Mouse (Mus musculus) midbrain, postnatal 0 days (tissue): ENCODE results near the gene Sdcbp2. TPM values are rescaled to one million over a fixed set of nuclear protein-coding genes. Genes with fewer than 3 reads are reported as not detected.

Experiments
- ATAC-seq: fragments of 200-750 bp; cut with Nextera tagmentation; 2 replicates; pipeline ENCODE4 v1.8.0; 2017; ENCODE audit warnings: moderate number of reproducible peaks, mild to moderate bottlenecking, moderate TSS enrichment, moderate library complexity; ENCODE audit not compliant: low FRiP score
- DNase-seq: peaks from one replicate; pipeline ENCODE4 v3.0.0-alpha.2; 2015; ENCODE audit warnings: low spot score
- H3K27ac ChIP-seq: fragments of 300-500 bp; sonication (generic); 2 replicates; pipeline ENCODE4 v1.5.1; 2014; ENCODE audit warnings: low read depth, mild to moderate bottlenecking, low read length, mixed read lengths
- H3K27me3 ChIP-seq: fragments of 300-500 bp; sonication (generic); 2 replicates; pipeline ENCODE4 v1.6.1; 2014; ENCODE audit warnings: low read length, control low read depth, mixed read lengths; ENCODE audit not compliant: insufficient read depth
- H3K36me3 ChIP-seq: fragments of 300-500 bp; sonication (generic); 2 replicates; pipeline ENCODE4 v1.6.1; 2014; ENCODE audit warnings: low read length, control low read depth, mixed read lengths; ENCODE audit not compliant: insufficient read depth
- H3K4me1 ChIP-seq: fragments of 300-500 bp; sonication (generic); 2 replicates; pipeline ENCODE4 v1.6.1; 2014; ENCODE audit warnings: mild to moderate bottlenecking, control low read depth, antibody characterized with exemption, low read length, mixed read lengths; ENCODE audit not compliant: insufficient read depth
- H3K4me2 ChIP-seq: fragments of 300-500 bp; sonication (generic); 2 replicates; pipeline ENCODE4 v1.6.1; 2014; ENCODE audit warnings: low read depth, mild to moderate bottlenecking, low read length, mixed read lengths; ENCODE audit not compliant: poor library complexity, severe bottlenecking
- H3K4me3 ChIP-seq: fragments of 300-500 bp; sonication (generic); 2 replicates; pipeline ENCODE4 v1.5.1; 2014; ENCODE audit warnings: low read depth, mild to moderate bottlenecking, low read length, moderate library complexity
- H3K9ac ChIP-seq: fragments of 300-500 bp; sonication (generic); replicated peaks from 2 replicates; pipeline ENCODE4 v1.6.1; 2014; ENCODE audit warnings: mild to moderate bottlenecking, low read length, moderate library complexity, mixed read lengths; ENCODE audit not compliant: poor library complexity, severe bottlenecking
- H3K9me3 ChIP-seq: fragments of 300-500 bp; sonication (generic); 2 replicates; pipeline ENCODE4 v1.6.1; 2016; ENCODE audit warnings: low read length, control low read depth
- CTCF ChIP-seq: IDR thresholded peaks from 2 replicates; pipeline ENCODE4 v1.5.1; 2016; ENCODE audit warnings: antibody characterized with exemption, mild to moderate bottlenecking
- WGBS: fragments of 180-500 bp; shearing (Covaris S2); extraction: QIAGEN DNeasy Blood & Tissue Kit; methylation state at CpG from one replicate; pipeline ENCODE4 v1.1.7; 2014; 5-methylcytosine and 5-hydroxymethylcytosine counted together
- polyA plus RNA-seq: library from polyadenylated mRNA; unstranded; fragments of >200 nt; fragmentation: Nextera tagmentation; extraction: Ambion mirVana; gene quantifications from 2 replicates; pipeline ENCODE4 v1.2.1, GENCODE M21; 2015
- total RNA-seq: library from RNA; depleted of rRNA; stranded (reverse); fragments of >200 nt; gene quantifications from 2 replicates; pipeline ENCODE4 v1.2.3, GENCODE M21; 2014

The Sdcbp2 gene
- total and polyA plus RNA-seq, 2 experiments from 2014 or later = 1.4 TPM; not detected in 1

DNA sequence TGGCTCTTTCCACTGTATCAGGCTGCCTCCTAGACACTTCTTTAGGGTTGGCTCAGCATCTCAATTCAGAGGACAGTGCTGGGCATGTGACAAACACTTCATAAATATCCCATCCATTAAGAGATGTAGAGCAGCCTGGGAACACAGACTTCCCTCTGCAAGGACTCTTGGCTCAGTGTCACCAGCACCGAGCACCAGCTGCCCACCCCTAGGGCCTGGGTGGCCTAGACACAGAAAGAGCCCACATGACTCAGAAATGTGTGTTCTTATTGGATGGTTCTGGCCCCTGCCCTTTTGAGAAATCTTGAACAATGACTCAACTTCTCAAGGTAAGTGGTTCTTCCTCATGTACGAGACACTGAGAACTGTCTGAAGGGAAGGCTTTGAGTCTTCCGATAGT lies 55.6 kb downstream of the Sdcbp2 start:
- Histone ChIP-seq H3K27me3 (no peaks in the 10 kb centered on the region), H3K27ac (no peak overlapping the region), H3K4me2 (no peak overlapping the region), H3K4me1 (peaks cover 17% of the 10 kb centered on the region; the same call in 1 of the 2 replicates), H3K4me3 (no peak overlapping the region), H3K9ac (no peak overlapping the region), H3K36me3 (peaks cover 9% of the 10 kb centered on the region; the same call in 1 of the 2 replicates), H3K9me3 (no peaks in the 10 kb centered on the region)
- TF ChIP-seq CTCF = no peak
- DNase-seq (no peak), ATAC-seq (no peak)
- WGBS = 89% methylated on average over 3 of the region's 3 CpGs

- 0 out of 2 replicates have a peak, but pooled peaks cover 3% of the 10 kb centered on the region for H3K36me3 ChIP-seq
- H3K27ac ChIP-seq = no peak overlapping the region
- WGBS = 62% methylated on average over 7 of the region's 7 CpGs
- 0 out of 2 replicates have a peak overlapping the region, but pooled peaks have one; percentile 5 for H3K4me2 ChIP-seq
- peaks cover 18% of the 10 kb centered on the region; the same call in 1 of the 2 replicates for H3K4me1 ChIP-seq
- TF ChIP-seq CTCF = no peak
- H3K9ac ChIP-seq = peak overlapping the region; percentile 37; the same call in 1 of the 2 replicates
- H3K9me3 ChIP-seq = no peaks in the 10 kb centered on the region
- no peak overlapping the region for H3K4me3 ChIP-seq
- DNase-seq (no peak), ATAC-seq (no peak)
- no peaks in the 10 kb centered on the region for H3K27me3 ChIP-seq
These were observed 56.9 kb downstream of the Sdcbp2 start for GRCm38 (mm10) chr2:151629310-151629709.

DNA sequence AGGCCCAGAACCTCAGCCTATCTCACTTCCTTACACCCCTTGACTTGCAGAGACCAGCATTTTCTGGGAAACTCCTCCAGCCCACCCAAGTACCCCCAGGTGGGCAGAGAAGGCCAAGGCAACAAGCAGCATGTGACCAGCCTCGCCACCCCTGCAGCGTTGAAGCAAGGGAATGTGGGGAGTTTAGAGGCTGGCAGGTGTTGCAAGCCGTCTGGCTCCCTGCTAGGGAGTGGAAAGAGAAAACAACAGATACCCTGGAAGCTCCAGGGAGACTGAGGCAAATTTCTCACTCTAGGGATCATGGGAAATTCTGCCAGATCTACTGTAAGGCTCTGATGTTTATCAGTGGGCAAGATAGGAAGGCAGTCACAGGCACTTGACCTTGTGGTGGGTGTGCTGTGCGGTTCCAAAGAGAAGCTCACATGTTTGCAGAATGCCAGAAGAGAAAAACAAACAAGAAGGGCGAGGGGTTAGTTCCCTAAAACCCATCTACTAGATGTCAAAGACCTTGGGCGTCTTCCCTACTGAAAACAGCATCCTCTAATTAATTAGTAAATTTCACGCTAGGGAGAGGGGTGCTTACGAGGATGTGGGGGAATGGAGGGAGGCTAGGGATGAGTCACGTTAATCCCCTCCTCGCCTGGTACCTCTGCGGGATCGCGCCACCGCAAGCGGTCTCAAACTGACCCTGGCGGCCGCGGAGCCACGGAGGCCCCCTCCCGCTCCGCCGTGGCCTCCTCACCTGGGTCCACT lies 59.2 kb downstream of the Sdcbp2 start:
- peak; percentile 4; the same call in 1 of the 2 replicates for ATAC-seq
- Histone ChIP-seq H3K36me3 (0 out of 2 replicates have a peak, but pooled peaks cover 3% of the 10 kb centered on the region), H3K4me2 (peak overlapping the region; percentile 61), H3K4me3 (peak overlapping the region; percentile 84), H3K27ac (peak overlapping the region; percentile 88), H3K27me3 (no peaks in the 10 kb centered on the region), H3K9ac (peak overlapping the region; percentile 86), H3K4me1 (peaks cover 18% of the 10 kb centered on the region; the same call in 1 of the 2 replicates), H3K9me3 (no peaks in the 10 kb centered on the region)
- no peak for DNase-seq
- WGBS = 3% methylated on average over 22 of the region's 22 CpGs
- no peak for TF ChIP-seq CTCF

GRCm38 (mm10) chr2:151632159-151632814 lies 59.9 kb downstream of the Sdcbp2 start, which contains the start of gene Snph:
Snph (minus strand) TSS chr2:151632593.
- H3K9me3 ChIP-seq = no peaks in the 10 kb centered on the region
- peak; percentile 66 for TF ChIP-seq CTCF
- H3K36me3 ChIP-seq = 0 out of 2 replicates have a peak, but pooled peaks cover 3% of the 10 kb centered on the region
- H3K27me3 ChIP-seq = no peaks in the 10 kb centered on the region
- peak within 1 kb of the TSS; percentile 61 for H3K4me2 ChIP-seq
- DNase-seq (peak; percentile 89), ATAC-seq (peak; percentile 90)
- WGBS = under 1% methylated on average over 38 of the region's 47 CpGs
- peak within 1 kb of the TSS; percentile 88 for H3K27ac ChIP-seq
- peak within 1 kb of the TSS; percentile 84 for H3K4me3 ChIP-seq
- peaks cover 18% of the 10 kb centered on the region; the same call in 1 of the 2 replicates for H3K4me1 ChIP-seq
- H3K9ac ChIP-seq = peak within 1 kb of the TSS; percentile 86

DNA sequence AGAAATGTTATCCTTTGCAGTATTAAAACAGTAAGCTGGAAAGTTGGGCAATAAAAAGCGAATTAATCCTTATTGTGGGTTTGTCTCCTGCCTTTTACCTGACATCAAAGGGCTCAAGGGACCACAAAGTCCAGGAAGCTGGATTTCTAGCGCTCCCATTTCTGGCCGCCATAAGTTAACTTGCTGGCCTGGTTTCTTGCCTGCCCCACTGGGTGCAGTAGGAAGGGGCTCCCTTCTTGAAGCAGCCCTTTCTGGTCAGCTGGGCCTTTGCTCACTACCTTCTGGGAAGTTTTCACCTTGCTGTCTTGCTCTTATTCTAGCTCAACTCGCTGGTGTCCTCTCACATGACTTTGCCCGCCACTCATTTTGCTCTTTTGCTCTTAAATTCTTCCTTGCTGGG lies 60.6 kb downstream of the Sdcbp2 start:
- peak overlapping the region; percentile 84 for H3K4me3 ChIP-seq
- H3K27me3 ChIP-seq = no peaks in the 10 kb centered on the region
- no peak overlapping the region for H3K9ac ChIP-seq
- H3K36me3 ChIP-seq = 0 out of 2 replicates have a peak, but pooled peaks cover 1% of the 10 kb centered on the region
- H3K9me3 ChIP-seq = no peaks in the 10 kb centered on the region
- no peak for ATAC-seq
- H3K27ac ChIP-seq = no peak overlapping the region
- DNase-seq = no peak
- no peak for TF ChIP-seq CTCF
- 38% methylated on average over 5 of the region's 5 CpGs for WGBS
- peak overlapping the region; percentile 61 for H3K4me2 ChIP-seq
- peaks cover 18% of the 10 kb centered on the region; the same call in 1 of the 2 replicates for H3K4me1 ChIP-seq
